Mouse (Mus musculus) hindlimb bud, embryonic 11.5 days (tissue): ENCODE measurements around the gene Tnnc2.

ENCODE experiments used
- DNase-seq: peaks from one replicate; pipeline ENCODE4 v3.0.0-alpha.2; 2012; ENCODE audit warnings: low read depth, low spot score; ENCODE audit errors: extremely low spot score

The Tnnc2 gene

DNA sequence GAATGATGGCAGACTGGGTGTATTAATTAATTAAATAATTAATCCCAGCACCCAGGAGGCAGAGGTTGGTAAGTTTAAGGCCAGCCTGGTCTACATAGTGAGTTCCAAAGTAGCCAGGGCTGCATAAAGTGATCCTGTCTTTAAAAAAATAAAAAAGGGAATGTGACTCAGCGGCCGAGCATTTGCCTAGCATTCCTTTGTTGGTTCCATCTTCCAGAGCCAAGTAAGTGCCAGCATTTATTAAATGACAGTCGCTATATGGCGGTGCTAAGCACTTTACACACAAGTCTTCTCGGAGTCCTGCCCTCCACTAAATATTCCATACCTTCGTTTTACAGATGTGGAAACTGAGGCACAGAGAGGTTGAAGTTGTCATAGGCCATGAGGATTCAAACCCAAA, 3.6 kb downstream of the Tnnc2 start:
- DNase-seq = no peak

DNA sequence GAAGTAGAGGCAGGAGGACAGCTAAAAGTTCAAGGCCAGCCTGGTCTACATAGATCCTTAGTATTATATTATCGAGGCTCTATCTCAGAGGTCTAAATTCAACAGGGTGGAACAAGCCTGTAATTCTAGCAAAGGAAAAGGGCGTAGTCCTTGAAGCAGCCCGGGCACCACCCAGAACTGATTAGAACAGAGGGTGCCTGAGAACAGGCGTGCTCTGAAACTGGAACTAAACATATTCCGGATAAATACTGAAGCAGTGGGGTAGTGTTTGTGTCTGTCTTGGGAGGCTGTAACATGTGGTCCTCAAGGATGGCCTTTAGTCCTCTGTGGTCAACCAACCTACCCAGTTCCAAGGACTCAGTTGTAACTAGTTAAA, 5.8 kb downstream of the Tnnc2 start:
- no peak for DNase-seq

DNA sequence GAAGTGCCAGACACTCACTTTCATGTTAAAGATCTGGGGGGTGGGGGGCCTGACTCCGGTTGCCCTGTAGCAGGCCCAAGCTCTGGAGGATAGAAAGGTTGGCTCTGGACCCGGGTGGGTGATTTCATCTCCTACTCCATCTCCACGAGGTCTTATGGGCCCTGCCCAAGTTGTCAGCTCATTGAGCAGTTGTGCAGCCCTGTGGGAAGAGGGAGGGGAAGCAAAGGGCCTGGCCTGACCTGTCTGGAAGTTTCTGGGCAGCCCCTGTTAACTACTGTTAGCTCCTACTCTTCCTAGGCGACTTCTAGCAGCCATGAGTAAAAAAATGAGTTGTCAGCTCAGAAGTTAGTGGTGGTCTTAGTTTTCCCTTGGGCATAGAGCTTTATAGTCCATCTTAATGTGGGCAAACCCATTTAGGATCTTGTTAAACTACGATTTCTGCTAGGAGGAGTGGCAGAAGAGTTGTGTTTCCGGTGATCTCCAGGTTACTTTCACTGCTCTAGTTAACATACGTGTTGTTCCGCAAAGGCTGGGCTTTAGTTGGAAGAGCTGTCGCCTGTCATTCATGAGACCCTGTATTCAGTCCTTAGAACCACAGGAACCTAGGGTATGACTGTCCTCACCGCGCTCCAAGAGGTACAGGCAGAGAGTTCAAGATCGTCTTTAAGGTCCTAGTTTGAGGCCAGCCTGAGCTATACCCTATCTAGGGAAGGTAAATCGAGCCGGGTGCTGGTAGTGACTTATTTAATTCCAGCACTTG, 6.4 kb downstream of the Tnnc2 start:
- DNase-seq = no peak

DNA sequence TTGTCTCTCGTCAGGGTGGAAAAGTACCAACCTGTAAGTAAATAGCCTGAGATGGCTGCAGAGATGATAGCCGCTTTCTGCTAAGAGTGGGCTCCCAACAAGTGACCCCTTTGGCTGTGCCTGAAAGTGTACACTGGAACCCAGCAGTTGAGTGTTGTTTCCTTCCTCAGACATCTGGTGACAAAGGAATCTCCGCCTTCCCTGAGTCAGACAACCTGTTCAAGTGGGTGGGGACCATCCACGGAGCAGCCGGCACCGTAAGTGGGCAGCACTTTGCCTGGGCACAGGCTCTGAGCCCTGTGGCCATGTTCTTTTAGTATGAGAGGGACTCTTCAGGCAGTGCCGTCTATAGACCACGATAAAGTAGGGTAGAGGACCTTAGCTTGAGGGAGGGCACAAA, 8.6 kb downstream of the Tnnc2 start:
- DNase-seq = no peak

DNA sequence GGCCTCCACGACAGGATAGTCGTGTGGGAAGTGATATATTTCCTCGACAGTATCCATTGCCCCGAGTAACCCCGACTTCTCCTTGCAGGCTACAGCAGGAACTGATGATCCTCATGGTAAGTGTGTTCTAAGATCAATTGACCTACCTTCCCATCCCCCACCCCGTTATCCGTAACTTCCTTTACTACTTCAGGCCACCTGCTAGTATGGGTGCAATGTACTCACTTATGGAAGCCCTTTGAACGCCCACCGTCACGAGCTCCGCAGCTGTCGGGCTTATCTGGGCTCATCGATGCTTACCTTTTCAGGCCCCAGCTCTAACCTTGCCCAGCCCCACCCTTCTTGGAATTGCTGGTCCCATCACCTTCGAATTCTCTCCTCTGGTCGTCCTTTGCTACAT, 9.5 kb downstream of the Tnnc2 start:
- no peak for DNase-seq

DNA sequence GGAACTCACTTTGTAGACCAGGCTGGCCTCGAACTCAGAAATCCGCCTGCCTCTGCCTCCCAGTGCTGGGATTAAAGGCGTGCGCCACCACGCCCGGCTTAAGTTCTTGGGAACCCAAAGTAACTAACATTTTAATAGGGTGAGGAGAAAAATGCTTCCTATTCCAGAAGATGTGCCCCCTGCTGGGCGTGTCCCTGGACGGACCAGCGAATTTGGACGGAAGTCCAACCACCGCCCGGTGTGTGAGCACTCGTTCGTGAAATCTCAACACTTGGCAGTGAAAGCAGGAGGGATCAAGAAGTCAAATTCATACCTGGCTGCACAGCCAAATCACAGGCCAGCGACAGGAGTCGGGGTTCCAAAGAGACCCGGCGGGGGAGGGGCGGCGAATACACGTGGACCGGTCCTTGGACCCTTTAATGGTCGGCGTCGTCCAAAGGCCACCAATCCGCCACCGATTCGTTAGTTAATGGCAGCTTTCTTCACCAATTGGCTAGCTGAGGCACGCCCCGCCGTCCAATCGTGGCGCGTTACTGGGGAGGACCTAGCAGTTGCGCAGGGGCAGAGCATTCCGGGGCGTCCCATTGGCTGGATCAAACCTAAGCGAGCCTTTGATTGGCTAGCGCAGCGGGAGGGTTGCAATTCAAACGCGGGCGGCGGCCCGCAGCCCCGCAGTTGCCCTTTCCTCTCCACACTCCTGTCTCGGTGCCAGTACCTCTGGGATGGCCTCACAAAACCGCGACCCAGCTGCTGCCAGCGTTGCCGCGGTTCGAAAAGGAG, 10.3 kb downstream of the Tnnc2 start, which contains the start of gene Ube2c:
Ube2c (plus strand) TSS at position 641 of the 780 bp plus-strand sequence.
- peak; percentile 93 for DNase-seq

DNA sequence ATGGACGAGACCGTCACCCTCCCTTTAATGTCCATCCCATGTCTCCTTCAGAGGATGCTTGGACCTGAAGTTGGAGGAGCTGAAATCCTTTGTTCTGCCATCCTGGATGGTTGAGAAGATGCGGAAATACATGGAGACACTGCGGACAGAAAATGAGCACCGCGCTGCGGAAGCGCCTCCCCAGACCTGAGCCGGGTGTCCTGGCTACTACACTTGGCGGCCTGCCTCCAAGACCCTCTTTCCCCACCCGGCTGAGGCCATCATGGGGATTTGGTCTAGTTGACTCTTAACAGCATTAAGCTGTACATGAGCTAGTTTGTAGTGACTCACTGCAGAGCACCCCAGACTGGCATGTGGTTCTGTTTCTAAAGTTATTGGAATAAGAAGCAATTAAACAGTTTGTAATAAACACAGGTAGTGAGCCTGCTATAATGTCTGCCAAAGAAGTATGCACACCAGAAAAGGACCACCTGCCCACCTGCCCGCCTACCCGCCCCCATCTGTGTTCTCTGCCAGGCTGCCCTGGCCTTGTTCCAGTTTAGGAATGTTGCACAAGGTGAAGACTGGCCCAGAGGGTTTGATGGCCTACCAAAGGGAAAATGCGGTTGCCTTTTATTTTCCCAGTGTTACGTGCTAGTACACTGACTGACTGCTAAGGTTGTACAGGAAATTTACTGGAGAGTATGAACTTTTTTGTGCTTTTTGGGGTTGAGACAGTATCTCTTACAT, 11.8 kb downstream of the Tnnc2 start:
- DNase-seq = no peak

DNA sequence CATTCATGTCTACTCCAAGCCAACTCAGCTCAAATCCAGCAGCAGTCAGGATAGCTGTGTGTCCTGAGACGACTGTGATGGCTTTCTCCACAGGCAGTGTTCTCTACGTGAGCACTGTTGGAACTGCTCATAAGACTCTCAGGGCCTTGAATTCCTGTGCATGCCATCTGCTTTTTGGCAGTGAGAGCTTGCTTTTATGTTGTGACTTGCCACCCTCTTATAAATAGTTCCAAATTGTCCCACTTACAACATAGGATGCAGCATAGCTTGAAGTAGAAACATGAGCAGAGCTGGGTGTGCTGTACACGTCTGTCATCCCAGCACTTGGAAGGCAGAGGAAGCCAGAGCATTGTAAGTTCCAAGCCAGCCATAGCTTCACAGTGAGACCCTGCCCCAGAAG, 13.9 kb downstream of the Tnnc2 start:
- no peak for DNase-seq

DNA sequence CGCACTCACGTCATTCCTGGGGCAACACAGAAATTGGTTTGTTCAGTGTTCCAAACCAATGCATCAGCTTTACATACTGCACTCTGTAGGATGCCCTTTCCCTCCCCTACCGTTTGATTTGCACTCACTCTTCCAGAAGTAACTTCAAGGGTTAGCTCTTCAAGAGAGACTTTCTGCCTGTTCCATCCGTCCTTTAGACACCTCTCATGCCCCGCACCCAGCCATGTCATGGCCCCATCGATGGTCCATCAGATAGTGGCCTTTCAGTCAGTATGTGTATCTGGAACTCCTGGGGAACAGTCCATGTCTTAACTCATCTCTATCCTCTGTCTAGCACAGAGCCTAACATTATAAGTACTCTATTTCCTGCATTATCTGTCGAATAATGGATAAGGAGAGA, 17.2 kb downstream of the Tnnc2 start:
- no peak for DNase-seq

DNA sequence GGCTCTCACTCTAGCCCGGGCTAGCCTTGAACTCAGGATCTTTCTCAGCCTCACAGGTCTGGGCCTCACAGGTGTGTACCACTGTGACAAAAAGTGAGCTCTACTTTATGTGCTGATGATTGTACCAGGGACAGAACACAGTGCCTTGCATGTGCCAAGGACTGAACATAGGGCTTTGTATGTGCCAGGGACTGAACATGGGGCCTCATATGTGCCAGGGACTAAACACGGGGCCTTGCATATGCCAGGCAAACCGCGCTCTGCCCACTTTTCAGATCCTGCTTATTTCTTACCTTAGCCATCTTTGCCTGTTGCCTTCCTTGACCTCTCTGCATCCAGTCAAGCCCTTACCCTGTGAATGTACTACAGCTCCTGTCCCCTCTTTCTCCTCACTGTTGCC, 17.8 kb downstream of the Tnnc2 start:
- DNase-seq = no peak

DNA sequence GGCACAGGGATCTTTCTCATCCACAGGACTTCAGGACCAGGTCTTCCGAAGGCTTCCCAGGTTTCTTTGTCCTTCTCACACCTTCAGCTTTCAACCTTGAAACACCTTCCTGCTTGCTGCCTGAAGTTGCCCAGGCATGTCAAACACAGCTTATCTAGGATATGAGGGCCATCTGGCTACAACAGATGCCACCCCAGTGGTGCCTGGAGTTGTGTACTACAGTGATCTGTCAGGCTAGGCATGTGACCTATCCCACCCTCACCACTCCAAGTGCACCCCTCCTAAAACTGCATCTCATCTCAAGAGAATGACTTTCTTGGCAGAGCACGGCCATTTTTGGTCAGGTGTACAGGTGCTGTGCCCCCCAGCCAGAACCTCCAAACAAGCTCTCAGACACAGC, 18.3 kb downstream of the Tnnc2 start:
- DNase-seq = no peak

DNA sequence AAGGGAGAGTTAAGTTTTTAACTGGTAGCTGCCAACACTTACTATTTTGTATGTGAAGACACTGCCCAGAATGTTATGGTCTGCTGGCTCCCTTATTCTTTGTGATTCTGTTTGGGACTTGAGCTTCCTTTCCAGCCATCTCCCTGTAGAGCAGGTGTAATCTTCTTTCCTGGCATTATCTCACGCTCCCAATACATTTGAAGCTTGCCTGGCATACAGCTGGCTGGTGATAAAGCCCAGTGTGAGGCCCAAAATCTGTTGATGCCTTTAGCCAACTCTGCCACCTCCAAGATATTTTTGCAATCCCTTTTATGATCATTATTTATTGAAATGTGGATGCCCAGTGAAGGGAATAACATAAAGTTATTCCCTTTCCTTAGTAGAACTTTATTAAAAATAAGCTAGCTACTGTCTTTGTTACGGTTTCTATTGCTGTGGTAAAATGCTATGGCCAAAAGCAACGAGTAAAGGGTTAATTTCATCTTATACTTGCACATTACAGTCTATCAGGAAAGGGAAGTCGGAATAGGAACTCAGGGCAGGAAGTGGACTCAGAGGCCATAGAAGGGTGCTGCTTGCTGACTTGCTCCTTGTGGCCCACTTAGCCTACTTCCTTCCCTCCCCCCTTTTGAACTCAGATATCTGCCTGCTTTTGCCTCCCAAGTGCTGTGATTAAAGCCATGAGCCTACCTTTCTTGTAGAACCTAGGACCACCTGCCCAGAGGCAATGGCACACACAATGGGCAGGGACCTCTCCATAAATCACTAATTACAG, 19.5 kb downstream of the Tnnc2 start:
- DNase-seq = no peak

DNA sequence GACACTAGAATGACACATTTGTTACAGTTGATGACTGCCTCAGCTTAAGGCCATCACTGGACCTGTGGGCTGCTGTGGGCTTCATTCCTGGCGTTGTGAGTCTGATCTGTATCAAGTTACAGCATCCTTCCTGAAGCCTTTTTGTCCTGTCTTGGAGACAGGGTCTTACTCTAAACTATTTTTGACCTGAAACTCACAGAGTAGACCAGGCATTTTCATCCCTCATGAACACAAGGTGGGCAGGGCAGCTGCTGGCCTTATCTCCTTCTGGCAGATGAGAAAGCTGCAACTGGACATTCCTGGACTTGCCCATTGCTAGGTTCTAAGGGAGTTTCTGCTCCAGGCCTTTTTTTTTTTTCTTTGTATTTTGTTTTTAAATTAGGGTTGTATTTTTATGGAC, 21.1 kb downstream of the Tnnc2 start:
- no peak for DNase-seq

DNA sequence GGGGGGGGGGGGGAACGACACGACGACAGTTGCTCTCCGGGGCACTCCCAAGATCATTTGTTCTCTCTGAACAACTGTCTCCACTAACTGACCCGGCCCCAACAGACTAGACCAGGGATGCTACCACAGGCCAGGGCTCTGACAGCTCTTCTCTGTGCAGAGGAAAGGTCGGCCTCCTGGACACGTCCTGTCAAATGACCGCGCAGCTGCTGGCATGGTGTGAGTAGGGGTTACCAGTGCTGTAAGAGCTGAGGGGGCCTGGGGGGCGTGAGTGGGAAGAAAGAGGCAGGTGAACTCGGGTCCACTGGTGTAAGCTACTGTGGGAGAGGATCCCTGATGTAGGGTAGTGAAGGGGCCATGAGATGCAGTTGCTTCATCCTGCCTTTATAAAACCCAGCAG, 21.9 kb downstream of the Tnnc2 start:
- no peak for DNase-seq

DNA sequence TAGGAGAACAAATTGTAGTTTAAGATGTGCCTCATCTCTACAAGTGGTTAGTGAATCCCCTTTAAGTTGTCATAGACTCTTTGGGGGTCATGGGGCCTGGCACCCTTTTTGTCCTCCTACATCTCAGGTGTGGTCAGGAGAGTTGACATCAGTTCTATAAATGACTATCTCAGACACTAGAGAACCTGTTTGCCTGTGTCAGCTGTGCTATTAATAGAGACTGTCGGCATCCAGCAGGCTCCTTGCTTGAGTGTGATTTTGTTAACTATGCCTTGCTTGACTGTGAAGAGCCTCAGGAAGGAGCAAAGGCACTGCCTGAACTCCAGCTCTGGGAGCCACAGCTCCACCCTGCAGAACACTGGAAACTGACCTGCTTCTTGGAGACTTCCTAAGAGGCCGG, 25.0 kb downstream of the Tnnc2 start:
- no peak for DNase-seq

DNA sequence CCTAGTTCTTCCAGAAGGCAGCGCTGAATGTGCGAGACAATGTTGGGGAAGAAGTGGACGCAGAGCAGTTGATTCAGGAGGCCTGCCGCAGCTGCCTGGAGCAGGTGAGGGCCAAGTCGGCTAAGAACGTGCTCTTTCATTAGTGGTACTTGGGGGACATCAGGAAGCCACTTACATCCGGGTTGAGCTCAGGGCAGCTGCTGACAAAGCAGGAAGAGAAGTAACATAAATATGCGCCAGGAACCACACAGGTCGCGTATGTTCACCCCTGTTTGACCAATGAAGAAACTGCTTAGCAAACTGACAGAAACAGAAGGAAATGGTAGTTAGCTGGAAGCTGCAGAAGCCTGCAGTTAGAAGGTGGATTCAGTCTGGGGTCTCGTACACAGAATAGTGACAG, 25.7 kb downstream of the Tnnc2 start:
- DNase-seq = no peak

DNA sequence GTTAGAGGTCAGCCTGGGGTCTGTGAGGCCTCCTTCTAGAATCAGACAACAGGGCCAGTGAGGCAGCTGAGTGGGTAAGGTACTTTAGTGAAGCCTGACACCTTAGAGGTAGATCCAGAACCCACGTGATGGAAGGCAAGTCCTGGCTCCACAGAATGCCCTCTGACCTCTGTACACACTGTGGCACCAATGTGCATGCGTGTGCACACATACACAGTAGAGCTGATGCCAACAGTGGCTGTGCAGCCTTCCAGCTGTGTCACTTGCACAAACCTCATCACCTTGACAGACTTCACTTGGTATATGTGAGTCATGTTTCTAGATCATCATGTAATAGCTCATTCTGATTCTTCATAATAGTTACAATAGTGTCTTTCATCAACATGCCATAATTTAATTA, 27.3 kb downstream of the Tnnc2 start:
- no peak for DNase-seq

DNA sequence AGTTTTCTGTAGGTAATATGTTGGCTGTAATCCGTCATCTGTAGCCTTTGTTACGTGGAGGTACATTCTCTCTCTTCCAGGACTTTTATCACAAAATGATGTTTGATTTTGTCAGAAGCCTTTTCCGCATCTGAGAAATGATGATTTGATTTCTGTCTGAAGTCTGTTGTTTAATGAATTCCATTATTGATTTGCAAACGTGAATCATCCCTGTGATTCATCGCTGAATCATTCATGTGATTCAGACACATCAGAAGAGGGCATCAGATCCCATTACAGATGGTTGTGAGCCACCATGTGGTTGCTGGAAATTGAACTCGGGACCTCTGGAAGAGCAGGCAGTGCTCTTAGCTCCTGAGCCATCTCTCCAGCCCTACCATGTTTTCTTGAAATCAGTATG, 30.8 kb downstream of the Tnnc2 start:
- no peak for DNase-seq

DNA sequence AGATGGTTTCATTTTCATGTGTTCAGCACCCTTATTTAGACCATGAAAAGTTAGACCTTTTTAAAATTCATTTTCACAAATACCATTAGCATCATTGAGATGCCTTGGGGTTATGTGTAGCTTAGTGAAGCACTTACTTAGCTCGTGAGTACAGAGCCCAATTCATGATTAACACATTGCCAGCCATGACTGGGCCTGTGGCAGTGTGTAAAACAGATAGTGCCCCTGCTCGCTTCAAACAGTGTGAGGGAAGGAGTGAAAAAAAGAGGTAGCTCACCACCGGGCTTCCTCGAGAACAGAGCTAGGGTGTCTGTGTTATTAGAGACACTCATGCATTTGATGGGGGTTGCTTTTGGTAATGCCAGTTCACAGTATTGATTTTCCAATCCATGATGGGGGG, 31.6 kb downstream of the Tnnc2 start:
- DNase-seq = no peak

DNA sequence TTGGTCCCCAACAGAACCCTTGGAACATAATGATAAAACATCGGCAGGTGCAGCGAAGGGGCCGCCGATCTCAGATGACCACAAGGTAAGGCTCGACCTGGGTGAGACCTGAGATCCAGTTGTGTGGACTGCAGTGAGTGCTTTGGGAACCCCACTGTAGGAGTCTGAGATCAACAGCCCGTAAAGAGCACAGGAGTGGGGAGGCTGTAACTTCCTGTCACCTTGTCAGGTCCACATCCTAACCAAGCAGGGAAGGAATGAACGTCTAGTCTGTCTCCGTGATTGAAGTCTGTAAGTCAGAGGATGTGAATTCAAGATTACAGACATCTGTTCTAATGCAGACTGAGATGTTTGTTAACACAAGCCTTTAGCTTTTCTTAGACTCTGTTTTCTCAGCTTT, 33.1 kb downstream of the Tnnc2 start:
- no peak for DNase-seq

DNA sequence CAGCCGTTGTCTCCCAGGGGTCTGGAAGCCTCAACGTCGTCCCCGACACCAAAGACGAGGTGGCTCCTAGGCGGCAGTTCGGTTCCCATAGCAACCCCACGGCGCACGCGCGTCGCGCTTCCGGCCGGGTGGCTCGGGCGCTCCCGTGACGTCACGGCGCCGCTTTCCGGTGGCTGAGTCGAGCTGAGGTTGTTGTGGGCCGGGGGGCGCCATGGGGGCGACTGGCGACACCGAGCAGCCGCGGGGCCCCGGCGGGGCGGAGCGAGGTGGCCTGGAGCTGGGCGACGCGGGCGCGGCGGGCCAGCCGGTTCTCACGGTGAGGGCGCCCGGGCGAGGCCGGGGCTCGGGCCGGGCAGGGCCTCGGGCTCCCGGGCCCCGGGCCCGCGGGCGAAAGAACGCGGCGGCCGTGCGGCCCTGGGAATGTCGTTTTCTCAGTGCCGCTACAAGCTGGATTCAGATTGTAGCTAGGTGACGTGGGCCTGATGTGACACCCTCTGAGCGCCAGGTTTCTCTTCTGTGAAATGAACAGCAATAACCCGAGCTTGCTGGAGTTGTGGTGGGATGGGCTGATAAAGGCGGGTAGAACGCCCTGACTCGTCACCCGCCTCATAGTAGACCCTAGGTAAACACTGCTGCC, 33.8 kb downstream of the Tnnc2 start, which contains the start of the genes Wfdc3 and Dnttip1:
Wfdc3 (minus strand) TSS at position 89 of the 637 bp plus-strand sequence.
Dnttip1 (plus strand) TSS at position 141 of the 637 bp plus-strand sequence.
- DNase-seq = peak; percentile 75
